Mouse (Mus musculus): ENCODE results near the gene Tmem184b.

- TF ChIP-seq CTCF (IDR thresholded peaks at IDR 0.05; ENCODE audit: low read depth, low read length) (no peak), GATA1 (IDR thresholded peaks at IDR 0.05; ENCODE audit: borderline replicate concordance, low read length) (no peak), TAL1 (conservative IDR thresholded peaks at IDR 0.05; ENCODE audit: low read depth, low read length) (no peak), GATA2 (IDR thresholded peaks at IDR 0.05; ENCODE audit: borderline replicate concordance, low read depth, low read length) (no peak)
Observed at GRCm38 (mm10) chr15:79323791-79324155, 79.6 kb downstream of the Tmem184b start.

Measured in G1E (cell line).